Mouse (Mus musculus) lung, embryonic 16.5 days (tissue): ENCODE measurements at regions not wholly inside any gene's neighbourhood (a gene's known extent, or its start where the extent isn't known, plus 50 kb on each side); places are given as distances from the start of the nearest gene placed in this dataset.
A peak's percentile ranks its signal among the peaks of the same experiment; 100 is the strongest.

ENCODE experiments used
- ATAC-seq: fragments of 200-750 bp; cut with Nextera tagmentation; 2 replicates; pipeline ENCODE4 v1.8.0; 2017; ENCODE audit warnings: low read depth, mild to moderate bottlenecking, moderate library complexity
- H3K27ac ChIP-seq: fragments of 300-500 bp; sonication (generic); 2 replicates; pipeline ENCODE4 v1.5.1; 2014; ENCODE audit warnings: mild to moderate bottlenecking, control low read depth, low read length
- H3K27me3 ChIP-seq: fragments of 300-500 bp; sonication (generic); 2 replicates; pipeline ENCODE4 v1.6.1; 2014; ENCODE audit warnings: low read depth, low read length, mixed read lengths; ENCODE audit not compliant: control insufficient read depth, insufficient read depth
- H3K36me3 ChIP-seq: fragments of 300-500 bp; sonication (generic); 2 replicates; pipeline ENCODE4 v1.6.1; 2014; ENCODE audit warnings: low read length; ENCODE audit not compliant: control insufficient read depth, insufficient read depth
- H3K4me1 ChIP-seq: fragments of 300-500 bp; sonication (generic); replicated peaks from 2 replicates; pipeline ENCODE4 v1.6.1; 2014; ENCODE audit warnings: low read length, mixed read lengths; ENCODE audit not compliant: control insufficient read depth, insufficient read depth
- H3K4me2 ChIP-seq: fragments of 300-500 bp; sonication (generic); 2 replicates; pipeline ENCODE4 v1.6.1; 2014; ENCODE audit warnings: low read depth, low read length, control low read depth
- H3K4me3 ChIP-seq: fragments of 300-500 bp; sonication (generic); 2 replicates; pipeline ENCODE4 v1.5.1; 2014; ENCODE audit warnings: mild to moderate bottlenecking, low read length, control low read depth
- H3K9ac ChIP-seq: fragments of 300-500 bp; sonication (generic); 2 replicates; pipeline ENCODE4 v1.6.1; 2014; ENCODE audit warnings: low read length, control low read depth
- H3K9me3 ChIP-seq: fragments of 300-500 bp; sonication (generic); 2 replicates; pipeline ENCODE4 v1.6.1; 2016; ENCODE audit warnings: low read length; ENCODE audit not compliant: control insufficient read depth
- WGBS: fragments of 180-500 bp; shearing (Covaris S2); extraction: QIAGEN DNeasy Blood & Tissue Kit; methylation state at CpG from one replicate; pipeline ENCODE4 v1.1.7; 2014; 5-methylcytosine and 5-hydroxymethylcytosine counted together

DNA sequence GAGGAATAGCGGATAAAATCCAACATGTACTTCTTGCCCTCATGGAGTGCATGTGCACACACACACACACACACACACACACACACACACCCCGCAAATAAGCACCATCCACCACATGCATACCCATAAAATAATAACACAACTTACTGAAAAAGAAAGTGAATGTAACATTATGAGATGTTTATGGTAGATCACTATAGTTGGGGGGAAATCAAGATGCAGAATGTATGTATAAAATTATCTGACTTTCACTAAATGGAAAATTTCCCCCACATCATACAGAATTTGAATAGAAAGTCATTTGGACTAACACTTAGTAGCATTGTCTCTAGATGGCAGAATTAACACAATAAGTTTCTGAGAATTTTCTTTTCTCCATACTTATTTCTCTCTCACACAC, 57.2 kb upstream of the Nabp1 start:
- ATAC-seq: no peak
- H3K4me3 ChIP-seq: no peak overlapping the region
- H3K9ac ChIP-seq: no peak overlapping the region
- H3K9me3 ChIP-seq: no peaks in the 10 kb centered on the region
- peaks cover 9% of the 10 kb centered on the region for H3K4me1 ChIP-seq
- WGBS: 87% methylated on average over 2 of the region's 2 CpGs
- H3K36me3 ChIP-seq: no peaks in the 10 kb centered on the region
- no peak overlapping the region for H3K4me2 ChIP-seq
- no peak overlapping the region for H3K27ac ChIP-seq
- no peaks in the 10 kb centered on the region for H3K27me3 ChIP-seq

DNA sequence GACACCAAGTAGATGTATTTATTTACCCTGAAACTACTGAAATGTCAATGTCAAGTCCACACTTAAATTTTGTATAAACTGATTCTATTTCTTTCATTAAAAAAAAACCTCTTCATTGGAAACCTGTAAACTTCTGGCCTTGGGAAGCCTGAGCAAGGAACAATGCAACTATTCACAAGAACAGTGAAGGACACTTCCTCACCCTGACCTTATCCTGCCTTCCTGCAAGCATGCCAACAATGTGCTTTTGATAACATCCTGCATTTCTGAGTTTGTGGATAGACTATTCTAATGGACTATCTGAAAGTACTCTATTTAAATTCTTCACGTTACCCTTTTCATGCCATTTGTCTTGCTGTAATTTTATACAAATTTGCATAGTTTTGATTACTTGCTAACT, 53.1 kb upstream of the Nabp1 start:
- Histone ChIP-seq H3K9me3 (no peaks in the 10 kb centered on the region), H3K27me3 (no peaks in the 10 kb centered on the region), H3K4me2 (no peak overlapping the region), H3K4me1 (peaks cover 9% of the 10 kb centered on the region), H3K9ac (no peak overlapping the region), H3K36me3 (no peaks in the 10 kb centered on the region), H3K4me3 (no peak overlapping the region), H3K27ac (peak overlapping the region; percentile 5; the same call in 1 of the 2 replicates)
- WGBS: 26% methylated on average over 1 of the region's 1 CpGs
- no peak for ATAC-seq

GRCm38 (mm10) chr1:51530191-51530926, 52.1 kb upstream of the Nabp1 start:
- Histone ChIP-seq H3K4me2 (no peak overlapping the region), H3K4me1 (peaks cover 9% of the 10 kb centered on the region), H3K27me3 (no peaks in the 10 kb centered on the region), H3K36me3 (no peaks in the 10 kb centered on the region), H3K4me3 (no peak overlapping the region), H3K27ac (peak overlapping the region; percentile 86), H3K9ac (no peak overlapping the region), H3K9me3 (no peaks in the 10 kb centered on the region)
- WGBS: 53% methylated on average over 9 of the region's 9 CpGs
- ATAC-seq: peak; percentile 90

- no peak for ATAC-seq
- Histone ChIP-seq H3K36me3 (no peaks in the 10 kb centered on the region), H3K4me2 (no peak overlapping the region), H3K27ac (peak overlapping the region; percentile 86), H3K4me3 (no peak overlapping the region), H3K9ac (no peak overlapping the region), H3K9me3 (no peaks in the 10 kb centered on the region), H3K27me3 (no peaks in the 10 kb centered on the region), H3K4me1 (peaks cover 9% of the 10 kb centered on the region)
- WGBS: 55% methylated on average over 5 of the region's 5 CpGs
These were observed 51.4 kb upstream of the Nabp1 start for GRCm38 (mm10) chr1:51529653-51530052.

DNA sequence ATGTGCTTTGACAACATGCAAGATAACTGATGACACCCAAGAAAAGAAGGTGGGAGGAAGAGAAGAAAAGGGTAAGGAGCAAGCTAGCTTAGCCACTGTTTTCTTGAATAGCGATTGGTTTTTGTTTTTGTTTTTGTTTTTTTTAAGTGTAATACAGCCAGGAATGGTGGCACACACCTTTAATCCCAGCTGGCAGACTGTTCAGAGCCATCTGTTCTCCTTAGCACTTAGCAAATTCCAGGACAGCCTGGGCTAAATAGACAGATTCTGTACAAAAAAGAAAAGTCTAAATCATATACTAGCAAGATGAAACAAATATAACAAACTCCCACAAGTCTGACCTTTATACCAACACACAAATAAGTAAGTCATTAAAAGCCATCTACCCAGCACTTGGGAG, 50.4 kb upstream of the Nabp1 start:
- no peaks in the 10 kb centered on the region for H3K27me3 ChIP-seq
- 75% methylated on average over 1 of the region's 1 CpGs for WGBS
- no peak overlapping the region for H3K4me2 ChIP-seq
- peaks cover 9% of the 10 kb centered on the region for H3K4me1 ChIP-seq
- H3K9me3 ChIP-seq: no peaks in the 10 kb centered on the region
- no peak overlapping the region for H3K27ac ChIP-seq
- ATAC-seq: no peak
- no peak overlapping the region for H3K4me3 ChIP-seq
- no peak overlapping the region for H3K9ac ChIP-seq
- H3K36me3 ChIP-seq: no peaks in the 10 kb centered on the region
